Mouse (Mus musculus) right cerebral cortex, postnatal 4 days (tissue): ENCODE measurements around the gene Lsm6.

ENCODE experiments used
- DNase-seq: peaks from one replicate; pipeline ENCODE4 v3.0.0-alpha.2; 2022

The Lsm6 gene

DNA sequence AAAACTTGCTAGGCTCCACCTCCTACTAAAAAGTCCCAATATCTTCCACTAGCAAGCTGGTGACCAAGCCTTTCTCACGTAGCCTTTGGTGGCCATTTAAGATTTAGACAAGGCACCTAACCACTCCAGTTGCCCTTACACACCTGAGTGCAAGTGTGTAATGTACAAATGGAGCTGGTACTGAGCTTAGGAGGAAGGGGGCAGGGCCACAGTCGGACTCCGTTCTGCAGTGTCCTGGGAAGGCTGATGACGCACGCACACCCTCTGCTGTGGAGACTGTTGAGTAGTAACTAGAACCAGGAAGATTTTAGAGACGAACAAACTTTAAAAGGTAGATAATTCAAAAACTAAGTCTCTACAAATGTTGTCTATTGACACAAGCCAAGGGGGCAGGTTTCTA, 19.7 kb downstream of the Lsm6 start:
- DNase-seq = no peak

- DNase-seq = no peak
Measured at GRCm38 (mm10) chr8:78798671-78799070, 22.3 kb downstream of the Lsm6 start.

DNA sequence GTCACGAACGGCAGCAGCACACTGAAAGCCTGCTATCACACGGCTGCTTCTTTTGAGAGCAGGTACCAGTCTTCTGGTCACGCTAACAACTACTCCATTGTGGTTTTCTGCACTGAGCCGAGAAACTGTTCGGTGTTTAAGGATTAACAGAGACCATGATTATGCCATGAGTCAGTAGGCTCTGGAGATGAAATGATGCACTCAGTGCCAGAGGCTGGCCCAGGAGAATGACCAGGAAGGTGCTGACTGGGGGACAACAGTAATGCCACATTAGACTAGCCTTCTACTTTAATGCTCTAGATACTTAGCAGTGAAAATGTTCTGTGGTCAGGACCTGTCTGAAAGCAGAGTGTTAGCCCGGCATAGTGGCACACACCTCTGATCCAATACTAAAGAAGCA, 23.0 kb downstream of the Lsm6 start:
- no peak for DNase-seq

GRCm38 (mm10) chr8:78793231-78793630, 27.7 kb downstream of the Lsm6 start:
- DNase-seq = no peak

DNA sequence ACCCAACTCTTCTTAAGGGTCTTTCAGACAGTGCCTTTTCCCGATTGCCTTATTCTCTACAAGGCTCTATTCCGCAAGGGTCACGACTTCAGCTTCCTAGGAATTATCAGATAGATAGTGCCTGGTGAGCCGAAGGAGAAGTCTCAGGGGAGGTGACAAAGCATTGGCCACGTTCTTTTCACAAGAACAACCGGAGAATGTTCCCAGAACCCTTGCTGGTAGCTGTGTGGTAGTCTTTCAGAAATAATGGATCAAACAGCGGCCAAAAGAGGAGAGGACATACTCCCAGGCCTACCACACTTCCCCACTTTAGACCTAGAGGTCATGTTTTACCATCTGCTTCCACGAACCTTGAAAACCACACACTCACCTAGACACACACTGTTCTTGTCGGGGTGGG, 44.1 kb downstream of the Lsm6 start:
- DNase-seq = no peak

GRCm38 (mm10) chr8:78771256-78771655, 49.7 kb downstream of the Lsm6 start:
- DNase-seq = no peak

DNA sequence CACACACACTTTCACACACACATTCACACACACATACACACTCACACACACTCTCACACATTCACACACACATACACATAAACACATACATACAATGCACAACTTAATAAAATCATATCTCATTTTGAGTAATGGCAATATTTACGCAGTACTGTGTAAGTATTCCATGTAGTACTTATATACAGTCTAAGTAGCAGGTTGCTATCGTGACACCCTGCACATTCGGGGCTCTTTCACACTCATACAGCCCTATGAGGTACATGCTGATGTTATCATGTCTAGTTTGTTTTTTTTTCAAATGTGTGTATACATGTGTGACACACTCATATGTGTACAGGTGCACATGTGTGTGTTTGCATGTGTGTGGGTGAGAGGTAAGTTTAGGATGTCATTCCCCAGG, 50.4 kb downstream of the Lsm6 start:
- no peak for DNase-seq

DNA sequence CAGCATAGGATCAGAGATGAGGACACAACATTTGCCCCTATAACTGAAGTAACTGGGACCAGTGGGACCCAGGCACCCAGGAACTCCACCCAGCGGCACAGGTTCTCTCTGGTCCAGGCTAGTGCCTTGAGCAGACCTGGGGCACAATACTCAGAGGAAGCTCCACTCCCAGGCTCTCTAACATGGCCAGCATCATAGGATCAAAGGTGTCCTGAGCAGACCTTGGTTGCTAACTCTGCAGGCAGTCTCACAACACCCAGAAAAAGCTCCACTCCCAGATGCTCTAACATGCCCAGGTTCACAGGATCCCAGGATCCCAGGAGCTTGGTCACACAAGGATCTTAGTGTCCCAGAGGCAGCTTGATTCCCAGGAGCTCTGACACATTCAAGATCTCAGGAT, 55.4 kb downstream of the Lsm6 start:
- no peak for DNase-seq

DNA sequence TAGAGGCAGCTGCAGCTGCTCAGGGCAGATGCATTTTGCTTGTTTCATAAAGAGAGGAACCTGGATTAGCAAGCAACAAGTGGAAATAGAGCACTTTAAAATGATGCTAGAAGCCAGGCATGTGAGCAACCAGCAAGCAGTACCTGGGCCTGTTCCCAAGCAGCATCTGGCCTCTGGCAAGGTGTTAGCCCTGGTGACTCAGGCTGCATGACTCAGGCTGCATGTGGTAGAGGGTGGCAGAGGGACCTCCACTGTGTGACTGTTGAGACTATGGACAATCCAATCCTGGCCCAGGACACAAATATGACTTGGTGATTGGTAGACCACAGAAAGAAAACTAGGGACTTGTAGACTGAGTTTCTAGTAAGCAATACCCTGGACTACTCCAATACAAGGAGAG, 56.0 kb downstream of the Lsm6 start:
- no peak for DNase-seq

DNA sequence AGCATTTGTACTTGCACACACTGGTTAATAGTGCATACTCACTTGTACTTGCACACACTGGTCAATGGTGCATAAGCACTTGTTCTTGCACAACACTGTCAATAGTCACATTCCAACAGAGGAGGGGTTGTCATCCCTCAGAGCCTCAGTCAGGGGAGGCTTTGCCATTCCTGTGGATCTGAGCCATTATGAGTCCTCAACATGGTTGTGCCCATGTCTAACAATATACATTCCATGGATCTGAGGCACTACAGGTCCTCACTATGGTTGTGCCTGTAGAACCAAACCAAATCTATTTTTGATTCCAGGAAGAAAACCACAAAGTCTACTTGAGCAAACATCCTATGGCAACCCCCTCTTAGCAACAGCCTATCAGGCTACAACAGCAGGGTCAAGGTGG, 61.8 kb downstream of the Lsm6 start:
- no peak for DNase-seq

DNA sequence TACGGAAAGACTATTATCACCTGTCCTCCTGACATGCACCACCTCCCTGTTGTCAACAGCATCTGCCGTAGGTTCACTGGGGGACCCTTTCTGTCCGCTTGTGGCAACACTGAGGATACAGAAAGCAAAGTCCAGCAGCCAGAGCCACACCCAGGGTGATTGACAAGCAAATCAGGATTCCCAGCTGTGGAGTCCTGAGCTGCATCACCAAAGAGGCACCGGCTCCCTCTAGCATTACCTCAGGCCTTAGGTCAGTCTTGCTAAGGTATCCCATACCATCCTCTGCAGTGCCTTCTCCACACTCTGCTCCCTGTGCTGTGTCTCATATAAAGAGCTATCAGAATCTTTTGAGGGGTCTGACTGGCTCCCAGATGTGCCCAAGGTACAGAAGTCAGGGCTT, 66.0 kb downstream of the Lsm6 start:
- DNase-seq = no peak
